Mouse (Mus musculus) small intestine, adult 2 months (tissue): ENCODE data around the gene Exosc2.

ENCODE experiments used
- CTCF ChIP-seq: fragments of 200-500 bp; IDR thresholded peaks from 2 replicates; pipeline ENCODE4 v1.5.1; 2012; ENCODE audit warnings: low read depth, mild to moderate bottlenecking, control low read depth, inconsistent platforms, low read length, moderate library complexity, mixed read lengths; ENCODE audit not compliant: insufficient replicate concordance, insufficient read length; ENCODE audit errors: extremely low read depth
- POLR2A ChIP-seq: fragments of 200-500 bp; IDR thresholded peaks from 2 replicates; pipeline ENCODE4 v1.6.1; 2012; ENCODE audit warnings: low read depth, mild to moderate bottlenecking, control low read depth, inconsistent platforms, low read length, moderate library complexity

DNA sequence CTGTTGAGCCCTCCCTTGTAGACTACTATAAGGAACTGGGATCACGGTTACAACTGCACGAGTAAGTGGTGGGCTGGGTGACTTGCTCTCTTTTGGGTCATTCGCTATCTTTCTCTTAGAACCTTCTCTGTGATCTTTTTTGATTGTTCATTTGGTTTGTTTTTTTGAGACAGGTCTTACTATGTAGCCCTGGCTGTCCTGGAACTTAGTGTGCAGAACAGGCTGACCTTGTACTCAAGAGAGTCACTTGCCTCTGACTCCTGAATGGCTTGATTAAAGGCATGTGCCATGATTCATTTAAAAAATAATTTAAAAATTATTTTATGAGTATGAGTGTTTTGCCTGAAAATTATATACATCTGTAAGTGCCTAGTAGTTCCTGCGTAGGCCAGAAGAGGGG, 44.3 kb downstream of the Exosc2 start:
- TF ChIP-seq POLR2A (no peak), CTCF (no peak)
